Mouse (Mus musculus) myocyte (in vitro differentiated cells): ENCODE measurements around the gene Ahcyl2.

Experiments
- CEBPB ChIP-seq: IDR thresholded peaks from 2 replicates; pipeline ENCODE4 v1.6.1; 2011; ENCODE audit warnings: mild to moderate bottlenecking, moderate library complexity; ENCODE audit not compliant: poor library complexity, insufficient read depth, severe bottlenecking
- E2F4 ChIP-seq: IDR thresholded peaks from one replicate; pipeline ENCODE4 v1.6.1; 2011; ENCODE audit warnings: mild to moderate bottlenecking, control low read depth, moderate library complexity; ENCODE audit not compliant: insufficient read depth
- MAX ChIP-seq: IDR thresholded peaks from one replicate; pipeline ENCODE4 v1.6.1; 2011; ENCODE audit warnings: low read depth, mild to moderate bottlenecking, control low read depth
- MYOD1 ChIP-seq, 3 experiments: IDR thresholded peaks; one replicate each; pipeline ENCODE4 v1.6.1; 2011; ENCODE audit warnings: control low read depth in 2 of 3, low read depth in 2 of 3, mild to moderate bottlenecking in 2 of 3, moderate library complexity in 1 of 3; ENCODE audit not compliant: insufficient read length in 2 of 3, control insufficient read depth in 1 of 3
- MYOG ChIP-seq, 3 experiments: IDR thresholded peaks; one replicate each; pipeline ENCODE4 v1.6.1; 2011; ENCODE audit warnings: control low read depth in 2 of 3, low read depth in 2 of 3, mild to moderate bottlenecking in 2 of 3; ENCODE audit not compliant: insufficient read length in 2 of 3, control insufficient read depth in 1 of 3, insufficient read depth in 1 of 3
- POLR2A ChIP-seq: IDR thresholded peaks from one replicate; pipeline ENCODE4 v1.6.1; 2011; ENCODE audit warnings: low read depth, mild to moderate bottlenecking, control low read depth, moderate library complexity; ENCODE audit not compliant: insufficient read length
- POLR2AphosphoS2 ChIP-seq: IDR thresholded peaks from one replicate; pipeline ENCODE4 v1.6.1; 2011; ENCODE audit warnings: low read depth, control low read depth; ENCODE audit not compliant: insufficient read length
- SRF ChIP-seq: IDR thresholded peaks from one replicate; pipeline ENCODE4 v1.6.1; 2011; ENCODE audit warnings: low read depth; ENCODE audit not compliant: control insufficient read depth, insufficient read length
- TCF12 ChIP-seq: IDR thresholded peaks from one replicate; pipeline ENCODE4 v1.6.1; 2011; ENCODE audit warnings: mild to moderate bottlenecking, control low read depth; ENCODE audit not compliant: poor library complexity, insufficient read depth, severe bottlenecking
- USF1 ChIP-seq: IDR thresholded peaks from one replicate; pipeline ENCODE4 v1.6.1; 2011; ENCODE audit warnings: low read depth, mild to moderate bottlenecking, control low read depth, moderate library complexity

DNA sequence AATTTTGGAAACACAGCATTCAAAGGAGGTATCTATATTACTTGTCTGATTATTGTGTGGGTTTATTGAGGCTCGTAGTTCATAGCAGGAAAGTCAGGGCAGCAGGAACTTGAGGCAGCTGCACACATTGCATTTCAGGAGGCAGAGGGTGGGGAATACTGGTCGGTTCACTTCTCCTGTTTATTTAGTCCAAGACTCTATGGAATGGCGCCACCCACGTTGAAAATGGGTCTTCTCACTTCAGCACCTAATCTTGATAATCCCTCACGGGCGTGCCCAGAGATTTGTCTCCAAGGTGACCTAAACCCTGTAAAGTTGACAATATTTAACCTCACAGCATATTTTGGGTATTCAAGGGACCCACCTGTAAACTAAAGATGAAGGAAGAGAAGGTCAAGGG is 180.0 kb downstream of the Ahcyl2 start:
- TF ChIP-seq E2F4, result no peak
- TF ChIP-seq POLR2A, result no peak
- TF ChIP-seq TCF12, result no peak
- TF ChIP-seq POLR2AphosphoS2, result no peak
- no peak for TF ChIP-seq MAX
- no peak for TF ChIP-seq USF1
- TF ChIP-seq MYOG (IDR thresholded peaks at IDR 0.05; ENCODE audit: control insufficient read depth in 1 of 3, insufficient read depth in 1 of 3, insufficient read length in 2 of 3, low read depth in 2 of 3), result no peak
- no peak for TF ChIP-seq MYOD1 (IDR thresholded peaks at IDR 0.05; ENCODE audit: control insufficient read depth in 1 of 3, insufficient read length in 2 of 3, low read depth in 2 of 3)
- TF ChIP-seq SRF, result no peak
- TF ChIP-seq CEBPB, result no peak
